Mouse (Mus musculus): ENCODE measurements around the gene Wdr72. TPM values are rescaled to one million over a fixed set of nuclear protein-coding genes. Genes with fewer than 3 reads are reported as not detected.
A peak's percentile ranks its signal among the peaks of the same experiment; 100 is the strongest.

Wdr72 gene
- not detected in 2 replicates for total RNA-seq (2014; fragmentation: Nextera tagmentation)
- total RNA-seq (2017) = not detected in 2 replicates

DNA sequence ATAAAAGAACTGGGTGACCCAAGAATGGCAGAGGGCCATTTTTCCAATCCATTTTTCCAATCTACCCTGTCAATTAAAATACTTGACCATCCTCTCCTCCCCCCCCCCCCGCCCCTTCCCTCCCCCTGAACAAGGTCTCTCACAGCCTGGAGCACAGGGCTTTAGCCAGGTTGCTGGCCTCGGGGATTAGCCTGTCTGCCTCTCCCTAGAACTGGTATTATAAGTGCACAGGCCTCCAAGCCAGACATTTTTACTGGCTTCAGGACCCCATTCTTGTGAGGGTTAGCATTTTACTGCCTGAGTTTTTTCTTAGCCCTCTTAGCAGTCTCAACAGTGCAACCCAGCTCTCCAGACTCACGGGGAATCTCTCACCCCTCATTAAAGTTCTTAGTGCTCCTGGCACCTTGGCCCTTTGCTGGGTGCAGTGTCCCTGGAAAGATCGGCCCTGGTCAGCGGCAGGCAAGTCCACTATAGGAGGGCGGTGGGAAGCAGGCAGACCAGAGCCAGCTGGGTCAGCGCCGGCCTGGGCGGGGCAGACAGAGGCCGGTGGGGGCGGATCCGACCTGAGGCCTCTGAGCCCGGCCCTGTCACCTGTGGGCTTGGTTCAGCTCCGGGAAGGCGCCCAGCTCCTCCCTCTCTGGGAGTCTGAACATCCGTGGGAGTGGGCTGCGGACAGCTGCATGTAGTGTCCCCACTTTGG, at the start of gene Wdr72:
Wdr72 (plus strand) TSS at position 596 of the 700 bp plus-strand sequence.
- ATAC-seq (replicated peaks; ENCODE audit: poor library complexity, severe bottlenecking) = no peak

DNA sequence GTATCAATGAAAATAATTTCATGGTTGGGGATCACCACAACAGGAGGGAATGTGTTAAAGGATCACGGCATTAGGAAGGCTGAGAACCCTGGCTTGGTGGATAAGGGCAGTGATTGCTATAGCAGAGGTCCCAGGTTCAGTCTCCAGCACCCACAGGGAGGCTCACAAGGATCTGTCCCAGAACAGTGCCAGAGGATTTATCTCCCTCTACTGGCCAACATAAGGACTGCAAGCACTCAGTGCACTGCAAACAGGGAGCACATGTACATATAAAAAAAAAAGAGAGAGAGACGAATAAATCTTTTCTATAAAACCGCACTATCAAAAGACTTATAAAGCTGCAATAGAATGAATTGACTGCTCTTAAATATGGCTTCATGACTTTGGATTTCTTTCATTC, 43.9 kb upstream of the Wdr72 start:
- no peak for ATAC-seq (replicated peaks; ENCODE audit: poor library complexity, severe bottlenecking)

DNA sequence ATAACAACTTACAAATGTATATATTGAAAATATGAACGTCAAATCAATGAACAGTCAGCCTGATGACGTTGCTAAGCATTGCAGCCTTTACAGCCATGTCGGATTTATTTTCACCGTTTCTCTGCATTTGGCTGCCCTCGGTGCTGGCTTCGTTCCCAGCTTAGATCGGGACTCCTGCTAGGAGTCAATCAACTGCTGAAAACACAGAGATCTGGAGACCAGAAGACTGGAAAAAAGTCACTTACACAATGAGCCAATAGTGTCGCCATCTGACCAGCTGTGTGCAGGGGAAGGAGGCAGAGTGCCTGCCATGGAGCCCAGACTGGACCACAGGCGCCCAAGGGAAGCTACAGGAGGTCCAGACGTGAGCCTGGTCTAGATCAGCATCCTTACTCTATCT, 43.4 kb upstream of the Wdr72 start:
- no peak for ATAC-seq (replicated peaks; ENCODE audit: poor library complexity, severe bottlenecking)

DNA sequence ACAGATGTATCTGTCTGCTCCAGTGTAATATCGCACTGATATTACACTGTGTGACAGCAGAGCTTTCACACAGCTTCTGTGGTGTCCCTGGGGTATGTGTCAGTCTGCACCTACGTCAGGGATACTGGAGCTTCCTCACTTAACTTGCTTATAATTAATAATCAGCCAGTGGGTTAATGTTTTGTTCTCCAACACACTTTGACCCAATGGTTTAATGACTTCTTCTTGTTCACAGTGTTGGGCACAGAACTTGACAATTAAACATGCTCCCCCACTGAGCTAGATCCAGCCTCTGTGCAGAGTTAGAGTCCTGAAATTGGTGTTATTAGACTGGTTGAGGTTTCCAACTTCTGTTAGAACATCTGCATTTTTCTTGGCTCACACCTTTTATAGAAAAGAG, 34.2 kb upstream of the Wdr72 start:
- ATAC-seq (replicated peaks; ENCODE audit: poor library complexity, severe bottlenecking) = no peak

DNA sequence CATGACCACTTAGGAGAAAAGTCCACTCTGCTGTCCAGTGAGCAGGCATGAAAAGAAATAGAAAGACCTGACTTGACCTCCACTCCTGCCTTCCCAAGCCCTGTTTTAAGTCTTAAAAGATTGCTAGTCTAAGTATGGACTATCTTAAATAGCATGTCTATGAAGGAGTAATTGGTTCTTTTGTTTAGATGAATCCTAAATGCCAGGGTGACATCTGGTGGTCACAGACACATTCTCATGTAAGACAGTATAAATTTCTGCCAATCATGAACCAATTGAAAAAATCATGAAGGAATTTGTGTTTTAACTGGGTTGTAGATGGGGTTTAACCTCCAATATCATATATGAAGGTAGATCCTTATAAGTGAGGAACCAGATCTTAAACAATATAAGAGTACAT, 31.7 kb upstream of the Wdr72 start:
- no peak for ATAC-seq (replicated peaks; ENCODE audit: poor library complexity, severe bottlenecking)

DNA sequence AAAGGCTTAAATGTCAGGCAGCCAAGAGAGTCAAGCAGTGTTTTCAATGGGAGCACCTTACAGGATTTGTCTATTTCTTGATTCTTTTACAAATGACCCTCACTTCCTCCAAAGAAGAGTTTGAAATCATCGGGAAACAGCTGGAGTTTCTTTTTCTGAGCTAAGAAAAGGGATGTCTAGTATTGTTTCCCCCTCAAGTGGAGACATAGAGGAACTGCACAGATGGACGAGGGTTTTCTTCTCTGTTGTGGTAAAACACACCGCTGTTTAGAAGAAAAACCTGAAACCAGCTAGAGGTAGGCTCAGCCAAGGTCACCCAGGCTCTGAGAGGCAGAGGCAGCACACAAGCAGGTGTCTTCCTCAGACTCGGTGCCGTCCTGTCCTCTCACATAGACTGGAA, 29.9 kb upstream of the Wdr72 start:
- ATAC-seq (replicated peaks; ENCODE audit: poor library complexity, severe bottlenecking) = no peak

DNA sequence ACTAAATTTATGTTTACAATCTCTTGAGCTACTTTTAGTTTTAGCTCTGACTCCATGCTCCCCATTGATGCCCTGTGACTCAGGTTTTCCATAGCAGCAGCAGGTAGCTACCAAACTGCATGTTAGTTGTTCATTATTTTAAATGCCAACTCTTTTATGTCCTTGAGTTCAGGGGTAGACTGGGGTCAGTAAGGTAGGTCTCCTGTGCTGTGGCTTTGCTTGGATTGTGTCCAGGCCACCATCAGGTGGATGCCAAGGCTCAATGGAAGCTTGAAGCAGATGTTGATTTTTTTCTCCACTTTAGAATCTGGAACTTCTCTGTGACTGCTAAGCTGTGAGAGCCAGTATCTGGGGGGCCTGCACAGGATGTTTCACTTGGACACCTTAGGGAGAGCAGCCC, 8.6 kb upstream of the Wdr72 start:
- no peak for ATAC-seq (replicated peaks; ENCODE audit: poor library complexity, severe bottlenecking)

DNA sequence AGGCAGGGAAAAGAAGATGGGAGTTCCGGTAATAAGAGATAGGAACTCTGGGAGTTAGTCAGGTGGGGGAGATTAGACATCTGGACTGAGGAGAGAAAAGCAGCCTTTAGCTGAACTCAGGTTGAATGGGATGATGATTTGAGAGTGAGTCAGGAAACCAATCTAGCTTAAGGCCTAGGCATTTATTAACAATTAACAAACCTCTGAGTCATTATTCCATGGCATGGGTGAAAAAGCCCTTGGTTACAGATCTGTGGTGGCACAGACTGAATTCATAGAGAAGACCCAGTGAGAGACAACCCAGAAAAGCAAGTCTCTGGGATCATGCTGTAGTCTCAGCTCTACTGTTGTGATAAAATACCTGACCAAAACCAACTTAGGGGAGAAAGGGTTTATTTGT, 7.5 kb upstream of the Wdr72 start:
- ATAC-seq (replicated peaks; ENCODE audit: poor library complexity, severe bottlenecking) = no peak

DNA sequence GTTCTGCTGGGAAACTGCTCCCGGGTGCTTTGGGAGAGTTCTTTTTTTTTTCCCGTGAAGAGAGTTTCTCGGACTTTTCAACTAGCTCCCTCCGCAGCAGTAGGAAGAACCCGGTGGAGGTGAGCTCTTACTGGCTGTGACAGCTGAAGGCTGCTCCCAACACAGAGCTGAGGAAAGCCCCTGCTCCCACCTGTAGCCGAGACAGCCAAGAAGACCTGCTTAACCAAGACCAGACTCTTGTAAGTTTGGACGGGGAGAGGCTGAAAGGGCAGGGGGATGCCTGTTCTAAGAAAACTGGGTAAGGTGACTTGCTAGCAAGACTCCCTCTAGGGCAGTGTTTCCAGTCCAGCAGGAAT, 283 bp downstream of the Wdr72 start:
- no peak for ATAC-seq (replicated peaks; ENCODE audit: poor library complexity, severe bottlenecking)

DNA sequence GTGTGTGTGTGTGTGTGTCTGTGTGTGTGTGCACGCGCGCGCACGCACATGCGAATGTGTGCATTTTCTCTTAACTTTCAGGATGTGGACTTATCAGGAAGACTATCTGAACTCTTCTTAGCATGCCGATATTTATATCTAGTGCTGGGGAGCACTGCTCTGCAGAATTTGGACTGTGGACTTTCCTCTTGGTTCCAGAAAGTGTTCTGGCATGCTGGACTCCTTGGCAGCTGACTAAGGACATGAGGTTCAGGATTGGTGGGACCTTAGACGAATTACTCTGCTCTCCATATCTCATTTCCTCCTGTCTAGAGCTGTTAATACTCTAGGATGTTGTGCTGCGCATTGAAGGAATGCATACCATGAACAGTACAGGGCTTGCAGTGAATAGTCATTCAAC, 2.4 kb downstream of the Wdr72 start:
- no peak for ATAC-seq (replicated peaks; ENCODE audit: poor library complexity, severe bottlenecking)

DNA sequence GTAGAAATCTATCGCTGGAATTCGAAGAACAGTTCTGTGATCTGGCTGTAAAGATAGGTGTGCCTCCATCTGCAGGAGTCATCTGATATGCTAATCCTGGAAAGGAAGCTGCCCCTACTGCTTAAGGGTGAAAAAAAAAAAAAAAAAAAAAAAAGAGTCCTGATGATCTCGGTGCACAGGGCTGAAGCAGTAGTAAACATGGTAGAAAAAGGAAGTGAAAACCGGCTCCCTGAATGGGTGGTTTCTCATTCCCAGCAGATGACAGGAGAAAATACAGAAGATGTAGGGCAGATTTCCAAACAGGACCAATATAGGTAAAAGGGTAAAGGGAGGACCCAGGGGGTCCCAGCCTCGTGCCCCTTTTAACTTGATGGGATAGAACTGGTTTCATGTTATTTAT, 16.1 kb downstream of the Wdr72 start:
- ATAC-seq (replicated peaks; ENCODE audit: poor library complexity, severe bottlenecking) = peak; percentile 59

DNA sequence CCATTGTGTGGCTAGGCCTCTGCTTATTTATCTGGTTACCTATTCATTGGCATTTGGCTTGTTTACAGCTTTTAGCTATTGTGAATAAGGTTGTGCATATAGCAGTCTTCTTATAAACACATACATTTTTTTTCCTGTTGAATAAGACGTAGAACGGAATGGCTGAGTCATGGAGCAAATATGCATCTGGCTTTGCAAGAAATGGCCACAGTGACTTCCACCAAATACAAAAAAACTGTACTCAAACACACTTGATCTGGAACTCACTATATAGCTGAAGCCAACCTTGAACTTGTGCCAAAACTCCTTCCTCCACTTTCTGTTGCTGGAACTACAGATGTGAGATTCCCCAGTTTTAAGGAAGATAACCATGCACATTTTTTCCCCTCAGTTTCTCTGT, 23.9 kb downstream of the Wdr72 start:
- ATAC-seq (replicated peaks; ENCODE audit: poor library complexity, severe bottlenecking) = no peak

DNA sequence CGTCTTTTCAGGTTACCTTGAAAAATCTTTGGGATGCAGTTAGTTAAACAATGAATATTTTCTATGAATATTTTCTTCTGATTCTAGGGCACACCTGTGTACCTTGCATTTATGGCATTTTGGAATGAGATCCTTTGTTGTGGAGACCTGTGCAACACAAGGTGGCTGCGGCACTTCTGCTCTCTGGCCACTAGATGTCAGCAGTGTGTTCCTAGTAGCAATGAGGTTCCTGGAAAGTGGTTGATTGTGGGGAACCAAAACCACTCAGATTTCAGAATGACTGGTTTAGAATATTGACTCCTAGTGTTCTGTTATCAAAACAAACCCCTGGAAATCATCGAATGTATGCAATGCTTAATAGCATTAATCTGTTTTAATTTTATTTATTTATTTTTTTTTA, 31.7 kb downstream of the Wdr72 start:
- ATAC-seq (replicated peaks; ENCODE audit: poor library complexity, severe bottlenecking) = peak; percentile 94

DNA sequence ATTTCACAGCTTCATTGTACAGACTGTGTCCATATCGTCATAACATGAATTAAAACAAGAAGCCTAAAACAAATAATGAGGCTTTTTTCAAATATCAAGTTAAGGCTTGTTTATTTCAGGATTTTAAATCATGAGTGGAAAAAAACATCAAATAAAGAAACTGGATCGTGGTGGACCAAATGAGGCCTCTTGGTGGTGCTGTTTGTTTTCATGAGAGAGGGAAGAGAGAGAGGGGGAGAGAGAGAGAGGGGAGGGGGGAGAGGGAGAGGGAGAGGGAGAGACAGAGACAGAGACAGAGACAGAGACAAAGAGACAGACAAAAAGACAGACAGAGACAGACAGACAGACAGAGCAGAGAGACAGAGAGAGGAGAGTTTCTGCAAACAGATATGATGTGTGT, 32.5 kb downstream of the Wdr72 start:
- ATAC-seq (replicated peaks; ENCODE audit: poor library complexity, severe bottlenecking) = no peak

DNA sequence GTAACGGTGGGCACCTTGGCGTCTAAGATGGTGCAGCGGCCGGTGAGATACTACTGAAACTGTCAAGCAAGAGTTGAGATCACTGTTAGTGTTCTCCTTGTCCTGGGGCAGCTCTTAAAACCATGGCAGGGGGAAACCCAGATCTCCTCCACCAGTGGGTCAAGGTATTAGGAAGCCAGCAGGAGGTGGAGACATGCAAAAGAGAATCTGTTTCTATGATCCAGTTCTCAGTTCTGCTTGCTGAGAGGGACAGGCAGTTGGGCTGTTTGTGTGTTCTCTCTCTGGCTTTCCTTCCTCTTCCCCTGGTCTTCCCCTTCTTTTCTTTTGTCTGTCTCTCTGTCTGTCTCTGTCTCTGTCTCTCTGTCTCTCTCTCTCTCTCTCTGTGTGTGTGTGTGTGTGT, 35.0 kb downstream of the Wdr72 start:
- no peak for ATAC-seq (replicated peaks; ENCODE audit: poor library complexity, severe bottlenecking)

DNA sequence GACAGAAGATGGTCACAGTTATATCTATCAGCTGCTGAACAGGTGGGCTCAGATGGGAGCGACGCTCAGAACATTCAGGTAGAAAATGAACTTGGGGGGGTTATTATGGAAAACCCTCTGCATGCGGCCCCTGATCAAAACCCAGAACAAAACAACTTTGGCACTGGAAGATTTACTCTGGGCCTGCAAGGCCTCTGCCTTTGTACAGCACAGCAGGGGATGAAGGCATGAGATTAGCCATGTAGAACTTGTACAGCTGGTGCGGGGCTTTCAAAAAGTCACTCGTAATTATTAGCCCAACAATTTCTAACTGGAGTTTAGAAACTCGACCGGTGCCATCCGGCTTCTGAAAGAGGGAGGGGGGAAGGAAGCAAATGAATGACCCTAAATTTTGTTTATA, 38.1 kb downstream of the Wdr72 start:
- ATAC-seq (replicated peaks; ENCODE audit: poor library complexity, severe bottlenecking) = no peak

DNA sequence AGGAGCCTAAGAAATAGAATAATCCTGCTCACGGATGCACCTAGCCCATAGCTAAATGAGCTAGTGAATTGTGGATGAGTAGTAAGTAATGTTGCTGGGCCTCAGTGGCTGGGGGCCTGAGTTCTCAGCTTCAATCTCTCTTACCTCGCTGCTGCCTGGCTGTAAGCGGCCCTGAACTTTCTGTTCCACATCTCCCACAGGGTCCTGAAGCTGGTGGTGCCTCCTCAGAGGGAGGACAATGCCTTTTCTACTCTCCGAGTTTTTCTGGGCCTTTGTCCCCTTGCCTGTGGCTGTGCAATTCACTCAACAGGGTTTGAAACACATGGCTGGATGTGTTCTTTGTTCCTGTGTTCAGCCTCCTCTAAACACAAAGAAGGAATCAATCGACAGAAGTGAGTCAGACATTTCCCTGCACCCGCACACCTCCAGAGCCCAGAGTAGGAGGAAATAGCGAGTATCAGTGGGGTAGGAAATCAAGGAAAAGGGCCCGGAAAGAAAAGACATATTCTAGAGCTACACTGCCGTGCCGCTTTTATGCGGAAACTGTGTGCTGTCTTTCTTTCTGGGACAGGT, 50.3 kb downstream of the Wdr72 start:
- ATAC-seq (replicated peaks; ENCODE audit: poor library complexity, severe bottlenecking) = no peak

DNA sequence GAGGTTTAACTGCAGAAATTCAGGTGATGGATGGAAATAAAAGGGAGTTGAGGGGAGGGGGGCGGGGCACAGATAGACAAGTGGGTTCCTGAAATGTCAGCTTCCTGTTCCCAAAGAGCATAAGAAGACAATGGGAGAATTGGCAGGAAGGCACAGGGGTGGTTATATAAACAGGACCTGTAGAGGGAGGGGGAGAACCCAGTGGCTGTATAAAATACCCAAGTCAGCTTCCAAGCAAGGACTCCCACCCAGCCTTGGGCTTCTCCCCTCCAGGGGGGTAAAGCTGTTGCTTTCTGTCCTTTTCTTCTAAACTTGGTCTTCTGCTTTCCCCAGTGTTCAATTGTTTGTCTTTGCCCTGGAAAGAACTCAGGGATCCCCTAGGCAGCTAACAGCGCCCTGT, 55.5 kb downstream of the Wdr72 start:
- no peak for ATAC-seq (replicated peaks; ENCODE audit: poor library complexity, severe bottlenecking)

DNA sequence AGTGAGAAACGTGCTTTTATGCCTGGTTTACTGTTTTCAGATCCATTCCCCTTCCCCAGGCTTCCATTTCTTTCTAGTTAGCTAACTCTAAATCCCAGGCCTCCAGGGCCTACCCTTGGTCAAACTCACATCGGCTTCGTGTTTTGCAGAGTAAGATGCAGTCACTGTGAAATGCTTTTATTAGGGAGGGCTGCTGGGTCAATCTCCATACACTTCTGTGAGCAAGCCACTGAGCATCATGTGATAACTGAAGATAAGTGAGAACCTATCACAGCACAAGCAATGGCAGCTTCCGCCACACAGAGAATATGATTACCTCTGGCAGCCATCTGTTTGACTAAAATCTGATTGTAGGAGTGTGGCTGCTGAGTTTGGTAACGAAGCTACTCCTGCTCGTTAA, 59.7 kb downstream of the Wdr72 start:
- ATAC-seq (replicated peaks; ENCODE audit: poor library complexity, severe bottlenecking) = no peak

DNA sequence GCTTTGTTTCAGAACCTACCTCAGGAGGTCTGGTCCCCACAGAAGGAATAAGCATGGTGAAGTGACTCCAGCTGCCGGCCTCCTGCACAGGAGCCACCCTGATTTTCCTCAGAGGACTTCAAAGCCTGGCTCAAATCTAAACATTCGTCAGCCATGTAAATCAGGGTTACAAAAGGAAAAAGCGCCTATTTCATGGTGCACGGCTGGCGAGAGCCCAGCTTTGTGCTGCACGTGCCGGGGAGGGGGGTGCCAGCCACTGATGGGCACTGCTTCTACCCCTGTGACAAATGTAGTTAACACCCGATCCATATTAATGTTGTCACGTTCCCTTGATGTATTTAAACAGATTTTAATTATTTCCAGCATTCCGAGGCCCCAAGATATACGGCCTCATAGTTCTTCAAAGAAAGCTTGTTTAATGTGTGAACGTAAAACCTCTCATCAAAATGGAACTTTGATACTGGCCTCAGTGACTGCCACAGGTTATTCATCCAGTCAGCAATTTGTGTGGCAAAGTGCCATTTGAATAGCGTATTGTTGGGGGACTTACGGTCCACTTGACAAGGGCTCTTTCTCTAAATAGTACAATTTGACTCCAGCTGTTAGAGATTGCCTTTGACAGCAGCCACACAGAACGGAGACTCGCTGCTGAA, 76.7 kb downstream of the Wdr72 start:
- no peak for ATAC-seq (replicated peaks; ENCODE audit: poor library complexity, severe bottlenecking)

DNA sequence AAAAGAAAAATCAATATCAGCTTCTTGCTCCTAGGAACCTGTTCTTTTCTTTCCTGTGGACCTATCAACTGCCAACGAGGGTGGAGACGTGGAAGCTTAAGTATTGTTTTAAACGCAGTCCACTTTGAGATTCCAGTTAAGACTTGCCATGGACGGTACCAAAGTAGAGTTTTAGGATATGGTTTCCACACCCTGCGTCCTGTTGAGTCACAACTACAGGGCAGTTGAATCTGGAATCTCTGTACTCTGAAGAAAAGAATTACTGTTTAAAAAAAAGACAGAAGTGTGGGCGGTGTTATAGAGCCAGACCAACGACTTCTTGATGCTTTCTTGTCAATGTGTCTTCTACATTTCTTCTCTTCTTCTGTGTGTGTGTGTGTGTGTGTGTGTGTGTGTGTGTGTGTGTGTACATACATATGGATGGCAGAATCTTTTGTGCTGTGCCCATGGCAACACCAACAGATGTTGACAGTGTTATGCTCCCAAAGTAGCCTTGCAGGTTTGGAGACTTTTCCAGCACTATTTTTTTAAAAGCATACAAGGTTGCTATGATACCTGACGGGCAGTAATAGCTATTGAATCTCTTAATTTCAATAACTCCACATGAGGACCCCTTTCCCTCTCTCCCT, 77.4 kb downstream of the Wdr72 start:
- no peak for ATAC-seq (replicated peaks; ENCODE audit: poor library complexity, severe bottlenecking)

DNA sequence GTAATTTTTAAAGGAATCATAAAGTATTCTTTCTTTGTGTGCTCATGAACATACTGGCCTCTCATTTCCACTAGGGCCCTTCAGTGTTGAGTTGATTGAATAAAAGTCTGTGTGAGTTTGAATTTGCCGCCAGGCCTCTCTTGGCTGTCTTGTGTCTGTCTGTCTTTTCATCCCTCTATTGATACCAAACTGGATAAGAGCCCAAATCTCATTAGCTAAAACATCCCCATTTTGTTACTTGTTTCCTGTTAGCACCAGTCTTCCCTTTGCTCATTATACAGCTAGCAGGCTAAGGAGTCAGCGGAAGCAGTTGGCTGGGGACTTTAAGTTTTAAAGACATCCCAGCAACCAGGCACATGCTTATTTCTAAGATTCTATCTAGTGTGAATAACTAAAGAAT, 84.7 kb downstream of the Wdr72 start:
- ATAC-seq (replicated peaks; ENCODE audit: poor library complexity, severe bottlenecking) = no peak

Data from granulocyte monocyte progenitor cell, adult 5-6 weeks (primary cell).